Mouse (Mus musculus) spleen, postnatal 14 days (tissue): ENCODE data around the gene Ece1.
A peak's percentile ranks its signal among the peaks of the same experiment; 100 is the strongest.
"Not testable (repeated sequence)": the region's sequence is repeated elsewhere in the genome, so short reads cannot be mapped to it uniquely, and the experiment has no call there.

Experiments
- DNase-seq, 2 experiments: peaks; one replicate each; pipeline ENCODE4 v3.0.0; 2021 to 2022; ENCODE audit warnings: low spot score in 2 of 2

The Ece1 gene

DNA sequence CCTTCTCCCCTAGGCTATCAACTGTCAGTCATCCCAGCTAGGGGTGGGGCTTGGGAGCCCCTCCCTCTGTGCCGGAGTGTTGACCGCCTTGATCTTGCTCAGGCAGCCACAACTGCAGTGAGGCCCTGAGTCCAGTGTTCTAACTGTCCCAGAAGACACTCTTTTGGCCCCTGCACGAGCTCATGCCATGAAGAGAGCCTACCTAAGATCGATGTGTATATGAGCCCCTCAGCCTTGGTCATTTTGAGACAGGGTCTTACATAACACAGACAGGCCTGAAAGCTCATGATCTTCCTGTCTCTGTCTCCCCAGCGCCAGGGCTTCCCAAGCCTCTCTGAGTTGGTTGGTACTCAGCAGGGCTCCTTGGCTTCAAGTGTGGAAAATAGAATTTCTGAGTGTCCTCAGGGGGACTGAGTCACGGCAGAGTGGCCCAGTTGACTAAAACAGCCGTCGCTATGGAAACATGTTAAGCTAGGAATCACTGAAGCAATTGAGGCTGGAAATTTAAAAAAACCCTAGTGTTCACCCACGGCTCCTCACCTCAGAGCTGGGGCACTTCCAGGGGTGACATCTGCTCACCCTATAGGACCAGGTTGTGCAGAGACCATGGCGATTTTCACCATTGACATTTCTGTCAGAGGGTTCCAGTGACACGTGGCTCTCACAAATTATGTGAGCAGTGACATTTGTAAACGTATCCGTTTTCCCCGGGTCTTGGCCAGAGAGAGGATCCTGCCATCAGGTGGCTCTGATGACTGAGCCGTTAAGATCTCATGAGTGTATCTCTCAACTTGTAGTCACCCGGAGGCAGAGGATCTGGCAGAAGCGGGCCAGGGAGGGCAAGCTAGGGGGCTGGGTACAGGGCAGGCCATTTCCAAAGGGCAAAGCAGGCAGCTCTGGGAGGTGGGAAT is 80.1 kb downstream of the Ece1 start:
- DNase-seq = no peak

DNA sequence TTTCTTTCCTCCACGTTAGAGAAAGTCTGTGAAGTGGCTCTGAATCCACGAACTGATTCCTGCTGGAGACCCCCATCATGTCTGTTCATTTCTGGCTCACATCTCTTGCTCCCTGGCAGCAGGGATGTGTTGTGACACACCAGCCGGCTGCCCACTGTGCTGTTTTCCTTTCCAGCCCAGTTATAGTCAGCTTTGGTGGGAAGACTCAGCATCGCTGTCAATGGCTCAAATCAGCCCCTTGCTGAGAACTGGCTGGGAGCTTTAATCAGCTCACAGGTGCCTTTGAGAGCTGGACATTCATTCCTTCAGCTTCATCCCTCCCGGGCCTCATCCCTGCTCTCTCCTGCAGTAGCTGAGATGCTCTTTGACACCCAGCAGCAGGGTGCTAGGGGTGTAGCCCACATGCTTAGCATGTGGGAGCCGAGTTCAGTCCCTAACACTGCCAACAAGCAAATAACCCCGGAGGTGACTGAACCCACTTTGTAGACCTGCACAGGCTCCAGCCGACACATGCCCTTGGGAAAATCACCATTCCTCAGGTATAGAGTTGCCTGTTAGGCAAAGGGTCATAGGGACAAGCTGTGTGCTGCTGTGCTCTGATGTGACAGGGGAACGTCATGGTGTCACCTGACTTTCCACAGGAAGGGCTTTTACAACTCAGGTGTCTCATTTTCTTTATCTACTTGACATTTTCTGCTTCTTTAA is 80.9 kb downstream of the Ece1 start:
- DNase-seq = no peak

DNA sequence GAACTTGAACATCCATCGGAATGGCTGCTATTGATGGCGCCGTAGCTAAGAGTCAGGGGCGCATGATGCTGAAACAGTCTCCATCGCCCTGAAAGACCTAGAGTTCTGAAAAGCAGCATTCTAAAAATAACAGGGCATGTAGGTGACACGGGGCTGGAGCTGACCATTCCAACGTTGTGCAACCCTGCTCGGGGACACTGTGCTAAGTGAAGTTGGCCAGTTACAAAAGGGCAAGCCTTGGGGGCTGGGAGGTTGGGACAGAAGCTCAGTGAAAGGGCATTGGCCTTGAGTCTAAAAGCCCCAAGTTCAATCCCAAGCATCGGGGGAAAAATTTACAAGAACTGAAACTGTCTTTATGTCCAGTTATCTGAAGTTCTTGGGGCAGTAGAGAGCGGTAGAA is 81.5 kb downstream of the Ece1 start:
- no peak for DNase-seq

DNA sequence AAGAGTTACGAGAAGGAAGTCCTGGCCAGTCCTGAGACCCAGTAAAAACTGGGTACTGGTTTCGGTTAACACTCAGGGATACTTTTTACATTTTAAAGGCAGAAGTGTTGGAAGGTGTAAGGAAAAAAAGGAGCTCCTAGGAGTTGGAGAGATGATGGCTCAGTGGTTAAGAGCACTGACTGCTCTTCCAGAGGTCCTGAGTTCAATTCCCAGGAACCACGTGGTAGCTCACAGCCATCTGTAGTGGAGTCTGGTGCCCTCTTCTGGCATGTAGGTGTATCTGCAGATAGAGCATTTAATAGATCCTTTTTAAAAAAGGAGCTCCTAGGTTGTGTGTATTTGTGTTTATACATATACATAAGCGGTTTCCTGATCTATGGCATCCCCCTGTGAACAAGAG is 83.3 kb downstream of the Ece1 start:
- no peak for DNase-seq

- no peak for DNase-seq
These were observed 84.4 kb downstream of the Ece1 start for GRCm38 (mm10) chr4:137946419-137946818.

- peak; percentile 53 to 78 for DNase-seq
These were observed 90.8 kb downstream of the Ece1 start for GRCm38 (mm10) chr4:137952840-137953239.

DNA sequence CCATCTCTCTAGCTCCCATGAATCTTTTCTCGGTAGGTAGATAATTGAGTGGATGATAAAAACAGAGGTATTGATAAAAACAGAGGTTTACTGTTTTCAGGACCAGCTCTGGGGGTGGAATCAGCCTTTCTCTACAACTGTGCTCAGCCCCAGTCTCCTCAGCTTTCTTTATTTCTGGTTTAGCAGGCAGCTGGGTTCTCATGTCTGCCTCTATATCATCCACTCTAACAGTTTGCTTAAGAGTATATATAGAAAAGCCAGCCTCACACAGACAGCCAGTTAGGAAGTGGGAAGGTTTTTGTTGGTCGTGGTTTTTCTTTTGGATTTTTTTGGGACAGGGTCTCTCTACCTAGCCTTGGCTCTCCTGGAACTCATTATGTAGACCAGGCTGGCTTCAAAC is 92.1 kb downstream of the Ece1 start:
- DNase-seq = no peak

- DNase-seq = no peak
These were observed 92.9 kb downstream of the Ece1 start for GRCm38 (mm10) chr4:137954926-137955396.

DNA sequence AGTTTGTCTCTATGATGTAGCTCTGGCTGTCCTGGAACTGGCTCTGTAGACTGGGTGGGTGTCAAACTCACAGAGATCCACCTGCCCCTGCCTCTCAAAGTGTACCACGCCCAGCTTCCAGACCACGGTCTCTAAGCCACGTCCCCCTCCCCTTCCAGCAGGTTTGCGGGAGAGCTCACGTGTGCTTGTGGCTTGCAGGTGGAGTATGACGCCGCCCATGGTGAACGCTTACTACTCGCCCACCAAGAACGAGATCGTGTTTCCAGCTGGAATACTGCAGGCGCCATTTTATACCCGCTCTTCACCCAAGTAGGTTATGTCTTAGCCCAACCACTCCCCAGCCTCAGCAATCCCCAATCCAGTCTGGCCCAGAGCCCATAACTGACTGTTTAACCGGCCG is 94.2 kb downstream of the Ece1 start:
- DNase-seq = no peak

DNA sequence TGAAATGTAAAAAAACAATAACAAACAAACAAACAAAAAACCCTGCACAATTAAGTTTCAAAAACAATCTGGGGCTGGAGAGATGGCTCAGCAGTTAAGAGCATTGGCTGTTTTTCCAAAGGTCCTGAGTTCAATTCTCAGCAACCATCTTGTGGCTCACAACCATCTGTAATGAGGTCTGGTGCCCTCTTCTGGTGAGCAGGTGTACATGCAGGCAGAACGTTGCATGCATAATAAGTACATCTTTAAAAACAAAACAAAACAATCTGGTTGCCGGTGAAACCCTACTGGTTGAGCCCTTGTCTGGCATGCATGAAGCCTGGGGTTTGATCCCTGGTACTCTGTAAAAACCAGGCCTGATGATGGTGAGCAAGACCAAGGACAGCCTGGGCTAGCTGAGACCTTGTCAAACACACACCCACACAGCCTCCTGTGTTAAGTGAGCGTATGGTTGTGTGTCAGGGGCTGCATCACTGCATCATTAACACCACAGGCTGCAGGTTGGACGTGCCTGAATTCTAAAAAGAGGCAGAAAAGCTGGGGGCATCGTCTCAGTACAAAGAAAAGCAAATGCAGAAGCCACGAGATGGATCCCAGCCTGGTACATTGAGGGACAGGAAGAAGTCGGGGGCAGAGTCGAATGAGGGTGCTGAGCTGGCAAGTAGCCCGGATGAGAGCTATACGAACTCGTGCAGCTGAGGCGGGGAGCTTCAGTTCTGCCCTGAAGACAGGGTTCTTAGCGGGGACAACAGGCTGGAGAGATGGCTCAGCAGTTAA is 98.0 kb downstream of the Ece1 start:
- no peak for DNase-seq

DNA sequence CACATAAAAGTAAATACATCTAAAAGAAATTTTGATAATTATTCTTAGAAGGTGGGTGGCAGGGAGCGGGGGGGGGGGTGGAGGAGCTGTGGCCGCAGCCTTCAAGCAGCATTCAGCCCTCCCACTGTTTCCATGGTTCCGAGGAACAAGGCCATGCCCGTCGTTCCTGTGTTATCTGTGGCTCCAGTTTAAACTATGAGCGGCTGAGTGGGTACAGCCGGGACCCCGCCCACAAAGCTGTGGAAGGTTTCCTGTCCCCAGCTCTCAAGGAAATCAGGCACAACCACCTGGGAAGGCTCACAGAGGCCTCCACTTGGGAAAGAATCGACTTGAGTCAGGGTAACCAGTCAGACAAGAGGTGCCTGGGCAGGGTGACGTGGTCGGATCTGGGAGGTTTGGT is 98.7 kb downstream of the Ece1 start:
- no peak for DNase-seq

- DNase-seq = no peak
These were observed 100.8 kb downstream of the Ece1 start for GRCm38 (mm10) chr4:137962643-137963350.

DNA sequence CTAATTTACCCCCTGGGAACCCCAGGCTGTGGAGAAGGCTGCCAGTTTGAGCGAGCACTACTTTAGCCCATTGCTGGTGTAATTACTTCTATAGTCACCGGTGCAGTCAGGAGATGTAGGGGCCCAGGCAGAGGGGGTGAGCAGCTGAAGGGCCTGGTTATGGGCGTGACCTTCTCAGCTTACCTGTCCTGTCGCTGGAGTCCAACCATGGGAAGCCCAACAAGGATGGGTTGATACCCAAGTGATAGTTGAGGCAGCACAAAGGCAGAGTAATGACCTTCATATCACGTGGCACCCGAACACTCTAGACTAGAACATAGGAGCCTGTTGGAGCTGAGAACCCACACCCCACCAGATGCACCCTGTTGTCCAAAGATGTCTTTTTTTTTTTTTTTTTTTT is 101.4 kb downstream of the Ece1 start:
- DNase-seq = no peak

GRCm38 (mm10) chr4:137963881-137964584 is 102.0 kb downstream of the Ece1 start:
- peak; percentile 42 to 67 for DNase-seq

GRCm38 (mm10) chr4:137964585-137964930 is 102.5 kb downstream of the Ece1 start:
- DNase-seq = no peak

DNA sequence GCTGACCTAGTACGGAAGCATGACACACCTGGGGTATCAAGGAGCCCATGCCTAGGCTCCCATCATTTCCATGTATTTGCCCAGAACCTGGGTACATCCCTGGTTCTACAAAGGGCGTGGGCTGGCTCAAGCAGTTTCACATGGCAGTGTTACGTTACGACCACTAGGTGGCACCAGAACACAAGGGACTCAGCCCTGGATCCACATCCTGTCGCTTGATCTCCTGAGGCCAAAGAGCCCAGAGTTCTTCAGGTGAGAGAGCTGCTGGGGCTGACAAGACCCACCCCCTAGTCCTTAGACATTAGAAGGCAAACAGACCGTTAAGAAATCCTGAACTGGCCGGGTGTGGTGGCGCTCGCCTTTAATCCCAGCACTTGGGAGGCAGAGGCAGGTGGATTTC is 106.2 kb downstream of the Ece1 start:
- peak in 1 of 2 experiments; percentile 60 for DNase-seq

DNA sequence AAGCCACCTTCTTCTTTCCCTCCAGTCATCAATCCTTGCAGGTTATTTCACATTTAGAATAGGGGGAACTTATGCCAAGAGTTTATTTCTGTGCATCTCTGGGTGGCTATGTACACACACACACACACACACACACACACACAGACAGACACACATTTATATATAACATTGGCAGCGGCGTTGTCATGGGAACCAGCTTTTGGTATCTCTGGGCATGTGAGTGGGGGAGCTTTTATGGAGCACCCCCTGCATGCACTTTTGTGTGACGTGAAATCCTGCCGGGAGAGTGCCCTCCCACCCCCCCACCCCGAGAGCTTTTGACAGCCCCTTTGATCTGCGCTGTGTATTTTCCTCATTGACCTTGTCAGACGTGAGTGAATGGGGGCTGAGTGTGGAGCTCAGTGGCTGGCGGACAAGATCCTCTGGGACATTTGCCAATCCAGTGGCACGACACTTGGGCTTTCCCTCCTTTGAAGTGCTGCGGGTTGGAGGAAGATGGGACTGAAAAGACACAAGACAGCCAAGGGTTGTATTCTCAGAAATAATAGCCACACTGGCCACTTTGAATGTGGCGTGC is 108.7 kb downstream of the Ece1 start:
- DNase-seq = not testable (repeated sequence)

GRCm38 (mm10) chr4:137974856-137975432 is 112.9 kb downstream of the Ece1 start:
- DNase-seq = not testable (repeated sequence)

DNA sequence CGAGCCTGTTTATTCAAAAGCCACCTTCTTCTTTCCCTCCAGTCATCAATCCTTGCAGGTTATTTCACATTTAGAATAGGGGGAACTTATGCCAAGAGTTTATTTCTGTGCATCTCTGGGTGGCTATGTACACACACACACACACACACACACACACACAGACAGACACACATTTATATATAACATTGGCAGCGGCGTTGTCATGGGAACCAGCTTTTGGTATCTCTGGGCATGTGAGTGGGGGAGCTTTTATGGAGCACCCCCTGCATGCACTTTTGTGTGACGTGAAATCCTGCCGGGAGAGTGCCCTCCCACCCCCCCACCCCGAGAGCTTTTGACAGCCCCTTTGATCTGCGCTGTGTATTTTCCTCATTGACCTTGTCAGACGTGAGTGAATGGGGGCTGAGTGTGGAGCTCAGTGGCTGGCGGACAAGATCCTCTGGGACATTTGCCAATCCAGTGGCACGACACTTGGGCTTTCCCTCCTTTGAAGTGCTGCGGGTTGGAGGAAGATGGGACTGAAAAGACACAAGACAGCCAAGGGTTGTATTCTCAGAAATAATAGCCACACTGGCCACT is 117.1 kb downstream of the Ece1 start:
- DNase-seq = not testable (repeated sequence)

GRCm38 (mm10) chr4:137982869-137983268 is 120.8 kb downstream of the Ece1 start:
- no peak for DNase-seq
